Mouse (Mus musculus) CD8-positive naive resting alpha-beta T cell, adult 2 months (primary cell): Measurements from ENCODE around the gene Plscr5.
A peak's percentile ranks its signal among the peaks of the same experiment; 100 is the strongest.

Source experiments
- DNase-seq, 2 experiments: peaks; one replicate each; pipeline ENCODE4 v3.0.0; 2022; ENCODE audit warnings: low read depth in 2 of 2, low spot score in 2 of 2

The Plscr5 gene

DNA sequence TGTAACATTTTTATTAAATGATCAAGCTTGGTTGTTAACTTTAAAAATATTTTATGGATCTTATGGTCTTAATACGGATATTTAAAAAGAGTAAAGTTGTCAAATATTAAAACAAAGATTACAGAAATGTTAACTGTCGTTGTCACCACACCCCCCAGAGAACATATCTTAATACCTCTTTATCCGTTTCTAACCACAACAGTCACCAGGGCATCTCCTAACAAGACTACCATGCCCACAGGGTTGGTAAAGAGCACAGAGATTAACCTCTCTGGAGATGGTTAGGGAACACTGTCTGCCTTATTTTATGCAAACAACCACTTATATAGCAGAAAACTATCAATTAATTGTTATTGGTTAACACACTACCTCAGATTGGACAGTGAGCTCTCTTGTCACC is 34.1 kb downstream of the Plscr5 start:
- DNase-seq = no peak

DNA sequence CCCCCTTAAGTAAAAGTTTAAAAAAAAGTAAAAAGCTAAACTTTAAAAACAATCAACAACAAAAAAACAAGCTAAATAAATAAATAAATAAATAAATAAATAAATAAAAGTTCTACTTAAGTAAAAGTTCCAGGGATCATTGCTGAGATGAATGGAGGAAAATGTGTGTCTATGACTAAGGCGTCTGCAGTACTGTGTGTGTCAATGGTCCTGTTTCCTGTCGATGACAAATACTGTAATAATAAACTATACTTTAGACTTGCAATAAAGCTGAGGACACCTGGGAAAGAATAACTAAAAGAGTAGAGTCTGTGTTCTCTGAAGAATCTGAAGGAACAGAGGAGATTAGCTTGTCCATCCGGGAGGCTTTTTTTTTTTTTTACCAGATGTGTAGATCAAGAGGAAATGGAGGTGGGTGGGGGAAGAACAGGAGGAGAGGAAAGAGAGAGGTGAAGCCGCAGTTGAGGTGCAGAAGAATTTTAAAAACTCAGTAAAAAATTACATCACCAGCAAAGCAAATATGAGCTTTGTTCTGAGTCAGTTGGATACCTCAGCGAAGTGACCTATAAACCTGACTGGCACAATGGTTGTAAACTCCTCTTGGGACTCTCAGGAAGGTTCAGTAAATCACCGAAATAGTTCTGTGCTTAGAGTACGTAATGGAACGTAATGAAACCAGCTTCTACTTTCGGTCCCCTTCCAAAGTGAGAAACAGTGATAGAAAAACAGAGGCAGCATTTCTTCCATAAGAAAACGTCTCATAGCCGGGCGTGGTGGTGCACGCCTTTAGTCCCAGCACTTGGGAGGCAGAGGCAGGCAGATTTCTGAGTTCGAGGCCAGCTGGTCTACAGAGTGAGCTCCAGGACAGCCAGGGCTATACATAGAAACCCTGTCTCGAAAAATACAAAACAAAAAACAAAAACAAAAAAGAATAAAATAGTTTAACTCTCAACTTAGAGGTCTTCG is 36.4 kb downstream of the Plscr5 start:
- no peak for DNase-seq

DNA sequence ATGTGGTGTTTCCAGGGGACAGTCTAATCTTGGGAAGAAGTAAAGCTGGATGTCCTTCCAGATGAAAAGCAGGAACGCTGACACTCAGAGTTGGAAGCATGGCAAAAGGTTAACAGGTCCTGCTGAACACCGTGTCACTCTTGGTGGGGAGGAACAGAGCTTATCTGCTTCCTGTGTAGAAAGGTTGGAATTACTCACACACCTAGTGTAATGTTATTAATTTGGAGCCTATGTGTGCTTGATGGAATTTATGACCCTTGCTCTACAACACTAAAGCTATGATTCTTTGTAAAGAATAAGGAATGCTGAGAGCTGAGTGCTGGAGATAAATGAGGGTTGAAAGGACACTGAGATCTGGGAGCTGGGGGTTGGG is 37.1 kb downstream of the Plscr5 start:
- no peak for DNase-seq

DNA sequence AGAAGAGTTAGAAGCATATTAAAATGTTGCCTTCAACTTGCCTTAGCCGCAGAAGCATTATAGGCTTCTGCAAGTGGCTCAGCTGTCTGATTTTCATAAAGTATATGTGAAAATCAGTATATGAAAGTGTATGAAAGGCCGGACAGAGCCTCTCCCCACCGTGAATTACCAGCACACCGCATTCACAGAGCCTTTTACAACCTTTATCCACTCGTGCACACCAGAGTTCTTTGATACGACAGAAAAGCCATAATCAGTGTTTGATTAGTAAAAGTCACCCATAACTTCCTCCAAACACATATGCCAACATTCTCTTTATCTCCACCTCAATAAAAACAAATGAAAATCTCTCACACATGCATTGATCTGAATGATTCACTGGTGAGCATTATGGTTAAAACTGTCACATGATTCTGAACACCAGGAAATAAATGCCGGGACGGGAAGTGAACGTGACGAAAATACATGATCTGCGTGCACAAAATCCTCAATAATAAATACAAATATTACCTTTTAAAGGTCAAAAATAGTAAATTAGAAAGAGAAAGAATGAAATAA is 42.2 kb downstream of the Plscr5 start:
- no peak for DNase-seq

DNA sequence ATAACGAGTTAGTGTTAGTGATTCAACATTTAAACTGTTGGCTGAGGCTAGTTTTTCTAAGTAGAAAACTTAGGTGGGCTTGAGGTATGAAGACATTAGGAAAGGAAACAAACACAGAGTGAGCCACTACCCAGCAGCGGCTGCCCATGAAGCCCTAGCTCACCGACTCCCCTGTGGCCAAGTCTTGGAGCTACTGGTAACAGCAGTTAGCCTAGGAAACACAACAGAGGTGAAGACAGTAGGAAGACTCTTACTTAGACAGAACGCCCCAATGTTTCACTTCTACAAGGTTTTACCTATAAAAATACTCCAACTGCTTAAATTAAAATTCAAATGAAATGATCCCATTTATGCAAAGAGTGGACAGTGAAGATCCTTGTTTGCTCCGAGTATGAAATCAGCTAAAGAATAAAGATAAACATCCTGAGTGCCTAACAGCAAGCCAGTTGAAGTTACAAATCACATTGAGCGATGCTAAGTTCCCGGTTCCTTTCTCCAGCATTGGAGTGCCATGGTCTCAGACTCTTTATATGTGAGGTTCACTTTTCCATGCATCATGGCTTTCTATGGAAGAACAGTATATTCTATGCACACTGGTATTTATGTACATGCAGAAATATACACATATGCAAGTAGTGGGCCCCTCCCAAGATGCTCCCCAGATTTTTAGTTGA is 56.2 kb downstream of the Plscr5 start:
- DNase-seq = no peak

DNA sequence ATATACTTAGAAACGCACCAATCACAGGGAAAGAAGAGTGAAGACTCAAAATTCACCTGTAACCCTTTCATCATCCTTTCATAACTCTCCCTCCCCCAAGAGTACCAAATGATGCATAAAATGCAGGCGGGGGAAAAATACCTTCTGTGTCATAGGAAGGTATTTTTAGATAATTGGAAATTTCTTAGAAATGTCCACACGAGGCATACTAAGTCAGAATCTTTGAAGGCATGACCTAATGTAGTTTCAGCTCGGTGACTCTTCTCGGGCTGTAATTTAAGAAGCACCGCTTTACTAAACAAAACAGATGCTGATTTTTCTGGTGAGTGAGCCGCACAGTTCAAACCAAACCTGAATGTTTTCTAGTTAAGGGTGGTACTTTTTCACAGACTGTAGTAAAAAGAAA is 56.7 kb downstream of the Plscr5 start, which contains the start of gene Plscr1:
Plscr1 (plus strand) TSS at position 304 of the 406 bp plus-strand sequence.
- no peak for DNase-seq

DNA sequence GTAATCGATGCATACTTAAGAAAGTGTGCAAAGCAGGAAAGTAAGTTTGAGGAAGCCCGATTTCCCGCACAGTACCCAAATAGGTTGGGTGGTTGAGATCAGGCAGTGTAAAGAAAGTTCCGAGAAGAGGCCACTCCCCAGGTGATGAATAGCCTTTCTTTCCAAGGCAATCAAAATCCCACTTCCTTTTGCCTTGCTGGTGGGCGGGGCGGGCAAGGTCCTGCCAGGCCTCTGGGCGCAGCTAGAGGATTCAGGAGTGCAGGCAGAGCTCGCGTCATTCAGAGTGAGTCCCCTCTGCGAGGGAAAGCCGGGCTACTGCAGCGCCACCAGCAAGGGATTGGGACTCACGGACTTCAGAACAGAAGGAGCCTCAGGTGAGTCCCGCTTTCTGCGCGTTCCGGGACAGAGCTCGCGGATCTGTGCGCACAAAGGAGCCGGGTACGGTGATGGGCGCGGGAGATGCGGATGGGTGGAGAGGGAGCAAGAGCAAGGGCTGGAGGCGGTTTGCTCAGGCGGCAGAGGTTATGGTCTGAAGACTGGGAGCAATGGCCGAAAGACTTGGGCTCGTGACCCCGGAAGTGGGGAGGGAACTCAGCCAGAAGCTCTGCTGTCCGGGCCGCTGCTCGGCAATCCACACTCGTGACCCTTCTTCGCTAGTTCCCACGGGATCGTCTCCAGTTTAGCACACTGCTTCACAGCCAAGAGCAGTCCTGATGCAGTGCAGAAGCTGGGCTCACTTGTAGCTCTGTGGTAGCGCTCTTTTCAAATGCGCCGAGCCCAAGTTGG is 57.4 kb downstream of the Plscr5 start:
- peak in 1 of 2 experiments; percentile 4 for DNase-seq

DNA sequence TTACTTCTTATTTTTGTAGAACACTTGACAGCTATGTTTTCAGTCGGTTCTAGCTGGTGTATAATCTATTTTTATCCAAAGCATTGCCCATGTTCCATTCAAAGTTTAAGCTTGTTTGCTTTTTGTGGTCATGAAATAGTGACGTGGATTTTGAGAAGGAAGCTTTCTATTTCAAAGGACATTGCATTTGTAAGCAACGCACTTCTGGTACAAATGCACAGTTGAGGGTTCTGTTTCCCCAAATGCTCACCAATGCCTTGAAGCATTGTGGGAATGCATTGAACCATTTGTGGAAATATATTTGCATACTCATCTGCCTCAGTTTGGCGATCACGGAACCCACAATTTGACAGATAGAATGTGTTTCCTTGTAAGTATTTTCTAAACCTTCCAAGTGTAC is 60.0 kb downstream of the Plscr5 start:
- DNase-seq = no peak

DNA sequence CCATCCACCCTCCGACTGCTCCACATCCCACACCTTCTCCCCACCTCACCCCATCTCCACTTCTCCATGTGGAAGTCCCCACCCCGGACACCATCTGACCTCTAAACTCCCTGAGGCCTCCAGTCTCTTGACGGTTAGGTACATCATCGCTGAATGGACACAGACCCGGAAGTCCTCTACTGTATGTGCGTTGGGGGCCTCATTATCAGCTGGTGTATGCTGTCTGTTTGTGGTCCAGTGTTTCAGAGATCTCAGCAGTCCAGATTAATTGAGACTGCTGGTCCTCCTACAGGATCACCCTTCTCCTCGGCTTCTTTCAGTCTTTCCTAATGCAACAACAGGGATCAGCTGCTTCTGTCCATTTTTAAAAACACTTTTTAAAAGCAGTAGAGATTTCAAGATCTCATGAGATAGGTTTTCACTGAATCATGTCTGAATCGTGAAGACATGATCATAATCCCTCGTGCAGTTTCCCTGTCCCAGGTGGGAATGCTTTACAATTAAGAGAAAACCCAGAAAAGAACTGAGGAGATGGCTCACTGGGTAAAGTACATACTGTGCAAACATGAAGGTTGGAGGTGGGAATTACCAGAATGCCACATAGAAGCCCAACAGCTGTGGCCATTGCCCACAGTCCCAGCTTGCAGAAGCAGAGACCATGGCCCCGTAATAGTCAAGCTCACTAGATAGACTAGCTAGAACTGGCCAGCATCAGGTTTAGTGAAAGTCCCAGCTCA is 61.0 kb downstream of the Plscr5 start:
- DNase-seq = no peak
